Mouse (Mus musculus): ENCODE results near the gene Hsp90ab1.

DNA sequence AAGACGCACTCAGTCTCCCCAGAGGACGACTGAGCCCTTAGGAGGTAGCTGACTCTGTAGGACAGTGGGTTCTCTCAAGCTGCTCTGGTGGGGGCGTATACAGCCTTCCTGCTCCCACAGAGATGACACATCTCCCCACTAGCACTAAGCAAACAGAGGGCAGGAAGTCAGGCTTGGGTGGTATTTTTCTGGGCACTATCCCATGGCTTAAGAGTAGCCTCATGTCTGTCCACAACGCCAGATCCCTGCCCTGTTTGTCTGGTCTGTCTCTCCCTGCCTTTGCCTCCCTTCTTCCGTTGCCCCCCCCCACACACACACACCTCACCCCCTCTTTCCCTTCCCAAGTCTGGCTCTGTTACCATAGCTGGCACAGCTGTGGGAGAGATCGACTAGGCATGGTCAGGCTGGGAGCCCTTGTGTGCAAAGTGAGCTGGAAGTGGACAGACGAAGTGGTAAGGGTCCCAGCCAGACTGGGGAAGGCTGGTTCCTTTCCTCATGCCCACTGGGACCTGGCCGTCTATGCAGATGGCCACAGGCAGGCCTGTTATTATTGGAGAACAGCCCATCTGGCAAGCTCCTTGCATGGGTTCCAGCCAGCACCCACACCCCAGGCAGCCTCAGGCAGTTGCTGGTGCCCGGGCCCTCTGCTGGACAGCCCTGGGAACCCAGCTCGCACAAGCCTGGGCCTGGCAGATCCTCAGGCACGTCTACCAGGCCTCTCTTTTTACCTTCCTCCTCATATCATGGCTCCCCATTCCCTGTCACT, 23.7 kb upstream of the Hsp90ab1 start:
- no peak for TF ChIP-seq POLR2A (IDR thresholded peaks at IDR 0.05; ENCODE audit: extremely low read depth, insufficient read depth, low read length)
- TF ChIP-seq CTCF (IDR thresholded peaks at IDR 0.05; ENCODE audit: extremely low read depth, insufficient read depth, low read length), result peak; percentile 35; the same call in 1 of the 2 replicates

Measured in cortical plate, adult 2 months (tissue).